Mouse (Mus musculus): ENCODE results near the gene Rsu1.

DNA sequence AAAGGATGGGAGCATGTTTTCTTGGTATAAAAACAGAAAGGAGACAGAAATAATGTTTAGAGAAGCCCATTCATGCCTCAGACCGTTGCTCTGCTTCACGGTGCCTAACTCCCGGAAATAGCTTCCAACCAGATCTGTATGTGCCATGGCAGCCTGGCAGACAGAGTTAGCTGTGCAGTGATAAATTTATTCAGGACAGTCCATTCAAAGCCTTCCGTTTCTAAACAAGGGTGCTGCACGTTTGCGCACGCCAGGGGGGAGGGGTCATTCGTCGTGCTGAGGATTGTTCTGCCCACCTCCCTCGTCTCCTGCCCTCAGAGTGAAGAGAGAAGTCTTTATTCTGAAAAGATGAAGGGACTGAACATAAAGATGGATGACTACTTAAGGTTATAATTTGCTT lies 141.9 kb downstream of the Rsu1 start:
- TF ChIP-seq POLR2A (IDR thresholded peaks at IDR 0.05; ENCODE audit: borderline replicate concordance, extremely low read depth, insufficient read depth, insufficient read length, poor library complexity, severe bottlenecking) (no peak), CTCF (IDR thresholded peaks at IDR 0.05; ENCODE audit: borderline replicate concordance, extremely low read depth, insufficient read depth, insufficient read length) (no peak)
